Mouse (Mus musculus): Measurements from ENCODE around the gene Asb6.

Asb6 gene

DNA sequence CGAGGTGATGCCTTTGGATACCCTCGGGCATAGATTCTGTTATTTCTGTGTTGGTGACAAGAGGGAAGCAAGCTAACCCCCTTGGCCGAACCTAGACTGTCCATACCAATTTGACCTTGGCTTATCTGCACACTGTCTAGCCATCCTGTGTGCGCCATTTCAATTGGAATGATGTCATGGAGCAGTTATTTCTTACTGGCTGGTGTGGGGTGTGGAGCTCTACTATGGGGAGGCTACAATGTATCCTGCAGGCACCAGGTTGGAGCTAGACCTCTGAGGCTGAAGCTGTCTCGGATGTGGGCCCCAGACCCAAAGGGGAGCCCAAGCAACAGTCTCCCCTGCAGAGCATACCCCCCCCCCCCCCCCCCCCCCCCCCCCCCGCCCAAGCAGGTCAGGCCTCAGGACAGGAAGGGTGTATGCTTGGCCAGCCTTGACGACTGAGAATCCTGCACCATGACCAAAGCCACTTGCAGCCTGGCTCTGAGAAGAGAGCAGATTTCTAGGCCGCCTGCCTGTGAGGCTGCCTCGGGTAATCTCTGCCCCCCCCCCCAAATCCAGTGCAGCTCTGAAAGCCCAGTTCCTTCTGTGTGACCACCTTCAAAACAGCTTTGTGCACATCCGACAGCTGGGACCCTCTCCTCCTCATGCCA is 4.4 kb upstream of the Asb6 start, which contains the start of gene Prrx2:
Gene Prrx2 (plus strand): TSS at position 600 of the 650 bp plus-strand sequence.
- DNase-seq (ENCODE audit: low spot score in 2 of 2), result no peak

DNA sequence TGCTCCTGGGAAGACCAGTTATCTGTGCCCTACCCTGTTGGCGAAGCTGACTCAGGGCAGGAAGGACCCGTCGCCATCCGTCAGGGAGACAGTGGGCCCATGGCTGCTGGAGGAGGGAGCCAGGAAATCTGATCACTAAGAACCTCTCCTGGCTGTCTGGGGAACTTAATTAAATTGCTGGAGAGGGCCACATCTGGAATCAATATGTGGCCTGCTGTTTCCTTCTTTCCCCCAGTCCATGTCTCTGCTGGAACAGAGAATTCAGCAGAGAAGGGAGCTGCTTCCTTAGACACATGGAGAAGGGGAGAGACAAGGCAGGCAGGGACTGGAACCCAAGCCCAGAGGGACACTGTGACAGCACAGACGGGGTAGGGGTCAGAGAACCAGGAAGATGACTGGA is 3.5 kb upstream of the Asb6 start:
- DNase-seq (ENCODE audit: low spot score in 2 of 2), result no peak

DNA sequence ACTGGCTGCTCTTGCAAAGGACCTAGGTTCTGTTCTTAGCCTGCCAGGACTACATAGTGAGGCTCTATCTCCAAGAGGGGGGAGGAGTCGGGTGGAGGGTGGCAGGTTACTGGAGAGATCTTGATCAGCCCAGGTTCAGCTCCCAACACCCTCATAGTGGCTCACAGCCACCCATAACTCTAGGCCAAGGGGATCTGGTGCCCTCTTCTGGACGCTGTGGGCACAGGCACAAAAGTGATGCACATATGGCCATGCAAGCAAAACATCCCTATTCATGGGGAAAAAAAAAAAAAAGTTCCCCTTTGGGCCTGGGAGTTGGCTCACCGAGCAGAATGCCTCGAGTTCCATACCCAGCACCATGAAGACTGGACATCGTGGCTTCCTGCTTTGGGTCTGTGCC is 818 bp downstream of the Asb6 start:
- DNase-seq (ENCODE audit: low spot score in 2 of 2), result no peak

DNA sequence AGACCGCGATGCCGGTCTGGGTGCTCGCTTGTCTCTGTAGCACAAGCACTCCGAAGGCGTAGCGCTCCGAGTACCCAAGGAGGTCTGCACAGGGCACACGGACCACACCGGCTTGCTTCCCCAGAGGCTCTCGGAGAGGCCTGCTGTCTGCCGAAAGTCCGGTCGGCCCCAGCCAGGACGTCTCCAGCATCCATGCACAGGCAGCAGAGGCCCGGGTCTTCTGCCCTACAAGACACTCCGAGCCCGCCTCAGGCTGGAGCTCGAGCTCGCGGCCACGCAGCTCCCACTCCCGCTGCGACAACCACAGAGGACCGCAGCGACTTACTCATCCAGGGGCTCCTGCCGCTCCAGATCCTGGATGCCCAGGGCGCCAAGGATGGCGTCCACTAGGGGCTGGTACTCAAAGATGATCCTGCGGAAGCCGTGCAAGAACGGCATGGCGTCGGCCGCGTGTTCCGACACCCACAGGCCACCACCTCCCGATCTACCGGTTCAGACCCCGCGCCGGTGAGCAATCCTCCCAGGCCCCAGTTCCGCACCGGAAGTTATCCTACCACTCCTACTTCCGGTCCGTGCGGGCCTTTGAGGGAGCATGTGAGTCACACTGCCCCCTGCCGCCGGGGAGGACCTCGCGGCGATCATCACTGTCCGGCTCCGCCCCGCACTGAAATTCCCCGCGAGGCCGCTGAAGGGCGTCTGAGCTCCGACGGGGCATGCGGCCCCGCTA is 2.2 kb downstream of the Asb6 start:
- peak; percentile 88 to 97 for DNase-seq (ENCODE audit: low spot score in 2 of 2)

- DNase-seq (ENCODE audit: low spot score in 2 of 2), result no peak
Observed at GRCm38 (mm10) chr2:30826825-30827748, 3.0 kb downstream of the Asb6 start.

GRCm38 (mm10) chr2:30823385-30824153 is 6.6 kb downstream of the Asb6 start:
- DNase-seq (ENCODE audit: low spot score in 2 of 2), result peak in 1 of 2 experiments; percentile 59

DNA sequence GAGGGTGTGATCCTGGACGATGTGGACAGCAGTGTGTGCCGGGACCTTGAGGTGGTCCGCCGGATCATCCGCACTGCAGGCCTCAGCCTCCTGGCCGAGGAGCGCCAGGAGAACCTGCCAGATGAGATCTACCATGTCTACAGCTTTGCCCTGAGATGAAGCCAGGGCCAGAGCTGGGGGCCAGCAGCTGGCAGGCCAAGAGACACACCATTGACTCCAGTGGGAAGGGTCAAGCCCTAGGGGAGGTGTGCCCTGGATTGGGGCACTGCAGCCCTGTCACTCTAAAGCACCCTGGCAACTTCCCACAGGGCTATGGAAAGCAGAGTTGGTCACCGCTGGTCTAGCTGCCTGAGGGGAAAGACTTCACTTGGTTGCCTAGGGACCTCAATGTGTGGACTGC is 7.7 kb downstream of the Asb6 start:
- no peak for DNase-seq (ENCODE audit: low spot score in 2 of 2)

GRCm38 (mm10) chr2:30821073-30821472 is 9.1 kb downstream of the Asb6 start:
- no peak for DNase-seq (ENCODE audit: low spot score in 2 of 2)

DNA sequence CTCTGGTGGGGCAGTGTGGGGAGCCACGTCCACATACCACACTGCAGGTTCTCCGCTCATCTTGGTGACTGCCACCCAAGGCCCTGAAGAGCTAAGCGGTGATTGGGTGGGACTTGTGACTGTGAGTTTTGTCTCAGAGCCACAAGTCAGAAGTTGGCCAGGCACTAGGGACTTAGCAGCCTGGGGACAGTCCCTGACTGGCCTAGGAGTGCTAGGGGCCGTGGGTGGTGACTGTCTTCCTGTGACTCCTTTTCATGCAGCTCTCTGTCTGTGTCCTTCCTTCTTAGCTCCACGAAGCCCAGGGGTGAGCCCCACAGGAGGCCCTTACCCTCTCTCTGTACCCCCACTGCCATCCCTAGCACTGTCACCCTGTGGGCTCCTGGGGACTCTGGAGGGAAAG is 10.3 kb downstream of the Asb6 start:
- DNase-seq (ENCODE audit: low spot score in 2 of 2), result no peak

- no peak for DNase-seq (ENCODE audit: low spot score in 2 of 2)
Observed at GRCm38 (mm10) chr2:30816383-30816782, 13.8 kb downstream of the Asb6 start.

- no peak for DNase-seq (ENCODE audit: low spot score in 2 of 2)
Observed at GRCm38 (mm10) chr2:30810573-30810972, 19.6 kb downstream of the Asb6 start.

DNA sequence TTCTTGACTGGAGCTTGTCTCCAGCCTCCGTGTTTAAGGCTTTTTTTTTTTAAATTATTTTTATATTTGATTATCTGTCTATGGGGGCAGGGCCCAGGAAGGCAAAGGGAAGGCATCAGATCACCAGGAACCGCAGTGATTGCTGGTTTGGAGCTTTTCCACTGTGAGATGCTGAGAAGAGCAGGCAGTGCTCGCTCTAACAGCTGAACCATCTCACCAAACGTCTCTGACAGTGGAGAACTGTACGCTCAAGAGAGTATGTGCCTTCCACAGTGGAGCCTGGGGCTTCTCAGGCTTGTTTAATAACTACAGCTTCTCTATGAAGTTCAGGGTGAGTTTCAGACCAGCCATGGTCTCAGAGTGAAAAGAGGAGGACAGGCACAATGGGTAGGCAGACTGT is 20.6 kb downstream of the Asb6 start:
- DNase-seq (ENCODE audit: low spot score in 2 of 2), result no peak

GRCm38 (mm10) chr2:30808296-30808655 is 21.9 kb downstream of the Asb6 start:
- DNase-seq (ENCODE audit: low spot score in 2 of 2), result no peak

DNA sequence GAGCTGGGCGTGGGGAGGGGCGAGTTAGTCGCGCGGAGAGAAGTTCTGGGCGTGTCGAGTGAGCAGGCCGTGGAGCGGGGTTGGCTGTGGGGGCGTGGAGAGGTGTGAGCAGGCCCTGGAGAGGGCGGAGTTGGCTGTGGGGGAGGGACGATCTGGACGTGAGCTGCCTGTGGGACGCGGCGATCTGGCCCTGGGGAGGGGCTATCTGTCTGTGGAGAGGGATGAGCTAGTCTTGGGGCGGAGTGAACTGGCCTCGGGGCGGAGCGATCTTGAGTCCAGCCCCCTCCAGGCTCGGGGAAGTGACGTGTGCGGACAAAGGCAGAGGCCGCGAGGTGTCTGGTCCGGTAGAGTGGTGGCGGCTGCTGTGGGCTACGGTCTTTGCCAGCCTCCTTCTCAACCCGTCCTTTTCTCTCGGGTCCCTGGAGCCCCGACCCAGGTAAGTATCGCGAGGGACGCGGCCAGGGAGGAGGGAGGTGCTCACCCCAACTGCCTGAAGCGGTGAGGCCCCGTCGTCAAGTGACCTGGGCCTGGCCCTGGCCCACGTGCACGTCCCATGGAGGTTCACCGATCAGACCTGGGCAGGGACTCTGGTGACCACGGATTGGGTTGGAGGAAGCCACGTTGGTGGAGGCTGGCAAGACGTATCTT is 22.4 kb downstream of the Asb6 start, which contains the start of gene Ntmt1:
Gene Ntmt1 (plus strand): TSS at position 179 of the 648 bp plus-strand sequence.
- peak; percentile 98 to 100 for DNase-seq (ENCODE audit: low spot score in 2 of 2)

DNA sequence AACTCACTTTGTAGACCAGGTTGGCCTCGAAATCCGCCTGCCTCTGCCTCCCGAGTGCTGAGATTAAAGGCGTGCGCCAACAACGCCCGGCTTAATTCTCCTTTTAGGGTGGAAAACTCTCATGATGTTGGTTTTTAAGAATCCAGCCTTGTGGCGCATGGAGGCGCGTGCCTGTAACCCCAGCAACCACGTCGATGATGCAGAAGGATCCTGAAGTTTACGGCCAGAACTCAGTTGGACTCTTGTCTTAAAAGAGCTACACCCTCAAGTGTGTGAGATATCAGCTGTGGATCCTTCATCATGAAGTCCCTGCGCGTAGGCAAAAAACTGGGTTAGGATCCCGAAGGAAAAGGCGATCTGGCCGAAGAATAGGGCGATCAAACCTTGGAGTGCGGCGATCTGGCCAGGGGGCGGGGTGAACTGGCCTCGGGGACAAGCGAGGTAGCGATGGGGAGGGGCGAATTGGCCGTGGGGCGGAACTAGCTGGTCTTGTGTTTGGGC is 22.9 kb downstream of the Asb6 start:
- DNase-seq (ENCODE audit: low spot score in 2 of 2), result peak in 1 of 2 experiments; percentile 25

DNA sequence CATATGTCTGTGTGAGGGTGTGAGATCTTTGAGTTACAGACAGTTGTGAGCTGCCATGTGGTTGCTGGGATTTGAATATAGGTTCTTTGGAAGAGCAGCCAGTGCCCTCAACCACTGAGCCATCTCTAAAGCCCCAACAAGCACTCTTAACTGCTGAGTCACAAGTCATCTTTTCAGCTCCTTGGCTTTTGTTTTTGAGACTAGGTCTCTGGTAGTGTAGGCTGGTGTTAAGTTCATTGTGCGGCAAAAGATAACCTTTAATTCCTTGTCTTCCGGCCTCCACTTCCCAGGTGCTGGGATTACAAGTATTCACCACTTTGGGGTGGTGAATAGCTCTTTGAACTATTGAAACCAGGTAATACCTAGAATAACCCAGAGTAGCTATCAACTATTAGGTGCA is 24.1 kb downstream of the Asb6 start:
- DNase-seq (ENCODE audit: low spot score in 2 of 2), result no peak

DNA sequence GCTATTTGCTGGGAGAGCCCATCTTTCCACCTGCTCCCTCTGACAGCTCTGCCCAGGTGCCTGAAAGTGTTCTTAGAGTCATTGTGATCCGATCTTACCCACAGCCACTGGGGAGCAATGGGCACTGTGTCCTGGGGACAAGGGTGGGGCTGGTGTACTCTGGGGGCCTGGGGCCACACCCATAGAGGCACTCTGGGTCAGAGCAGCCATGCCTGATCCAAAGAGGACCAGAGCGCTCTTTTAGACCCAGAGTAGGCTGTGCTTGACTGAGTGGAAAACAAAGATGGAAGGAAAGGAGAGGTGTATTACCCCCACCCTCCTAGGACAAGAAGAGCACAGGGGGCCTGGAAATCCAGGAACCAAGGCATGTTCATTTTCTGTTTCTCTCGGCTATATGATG is 26.5 kb downstream of the Asb6 start, which contains the start of gene 1700001O22Rik:
Gene 1700001O22Rik (minus strand): TSS at position 58 of the 400 bp plus-strand sequence.
- DNase-seq (ENCODE audit: low spot score in 2 of 2), result no peak

DNA sequence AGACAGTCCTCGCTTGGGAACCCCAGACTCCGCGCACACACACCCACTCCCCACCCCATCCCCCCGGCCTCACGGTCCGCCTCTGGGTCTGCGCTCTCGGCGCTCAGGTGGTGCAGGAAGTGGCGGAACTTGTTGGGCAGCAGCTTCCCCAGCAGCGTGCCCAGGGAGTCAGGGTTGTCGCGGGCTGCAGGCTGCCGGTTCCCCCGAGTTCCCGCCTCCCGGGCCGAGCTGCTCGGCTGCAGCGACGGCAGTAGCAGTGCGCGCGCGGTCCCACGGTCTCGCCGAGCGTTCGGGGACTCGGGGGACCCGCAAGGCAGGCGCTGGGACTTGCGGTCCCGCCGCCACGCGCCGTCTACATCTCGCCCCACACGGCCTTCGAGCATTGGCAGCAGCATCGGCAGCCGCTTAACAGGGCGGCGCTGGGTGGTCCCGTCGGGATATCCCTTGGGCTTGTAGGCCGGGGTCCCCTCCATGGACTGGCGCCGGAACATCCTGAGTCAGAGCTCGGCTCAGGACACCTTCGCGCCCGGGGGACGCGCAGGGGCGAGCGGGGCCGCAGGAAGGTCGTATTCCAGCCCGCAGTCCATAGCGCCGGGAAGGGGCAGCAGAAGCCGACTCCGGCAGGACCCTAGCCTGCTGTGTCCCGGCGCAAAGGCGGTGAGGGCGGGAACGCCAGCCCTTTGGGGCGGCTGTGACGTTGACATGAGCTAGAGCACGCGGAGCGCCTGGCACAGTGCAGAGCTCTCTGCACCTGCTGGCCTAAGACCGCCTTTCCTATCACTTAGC is 28.9 kb downstream of the Asb6 start:
- DNase-seq (ENCODE audit: low spot score in 2 of 2), result no peak

DNA sequence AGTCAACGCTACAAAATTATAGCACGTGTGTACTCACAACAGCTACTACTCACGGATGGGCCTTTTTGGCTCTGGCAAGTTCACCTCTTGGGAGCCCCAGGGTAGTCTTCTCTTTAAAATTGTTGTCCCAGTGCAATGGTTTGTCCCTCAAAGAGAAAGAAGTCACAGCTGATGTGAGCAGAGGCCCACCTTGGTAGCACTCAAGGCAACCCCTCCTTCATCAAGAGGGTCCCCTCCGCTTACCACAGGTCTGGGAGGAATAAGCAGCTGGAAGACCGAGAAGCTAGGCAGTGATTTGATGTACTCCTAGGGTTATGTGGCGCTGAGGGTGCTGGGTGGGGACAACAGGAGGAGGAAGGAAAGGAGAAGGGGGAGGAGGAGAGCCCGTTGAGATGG is 29.5 kb downstream of the Asb6 start:
- no peak for DNase-seq (ENCODE audit: low spot score in 2 of 2)

GRCm38 (mm10) chr2:30799456-30799855 is 30.7 kb downstream of the Asb6 start:
- DNase-seq (ENCODE audit: low spot score in 2 of 2), result no peak
